Mouse (Mus musculus) megakaryocyte, embryonic 14.5 days (primary cell): ENCODE measurements at regions not wholly inside any gene's neighbourhood (a gene's known extent, or its start where the extent isn't known, plus 50 kb on each side); places are given as distances from the start of the nearest gene placed in this dataset.

Experiments used
- H3K27me3 ChIP-seq: replicated peaks from 2 replicates; pipeline ENCODE3; 2012; ENCODE audit warnings: inconsistent platforms
- H3K36me3 ChIP-seq: replicated peaks from 2 replicates; pipeline ENCODE3; 2012; ENCODE audit warnings: low read length, inconsistent platforms, mixed read lengths
- H3K4me1 ChIP-seq: 2 replicates; pipeline ENCODE4 v1.6.1; 2012; ENCODE audit warnings: inconsistent platforms
- H3K4me3 ChIP-seq: replicated peaks from 2 replicates; pipeline ENCODE3; 2012; ENCODE audit warnings: moderate library complexity, mild to moderate bottlenecking, inconsistent platforms
- H3K9me3 ChIP-seq: 2 replicates; pipeline ENCODE4 v1.6.1; 2012; ENCODE audit warnings: inconsistent platforms
- FLI1 ChIP-seq: IDR thresholded peaks from 2 replicates; pipeline ENCODE4 v1.6.1; 2012; ENCODE audit warnings: low read length, inconsistent platforms, mixed read lengths
- GATA1 ChIP-seq: IDR thresholded peaks from 3 replicates; pipeline ENCODE4 v1.6.1; 2012; ENCODE audit warnings: mixed read lengths, low read length, inconsistent platforms, borderline replicate concordance

DNA sequence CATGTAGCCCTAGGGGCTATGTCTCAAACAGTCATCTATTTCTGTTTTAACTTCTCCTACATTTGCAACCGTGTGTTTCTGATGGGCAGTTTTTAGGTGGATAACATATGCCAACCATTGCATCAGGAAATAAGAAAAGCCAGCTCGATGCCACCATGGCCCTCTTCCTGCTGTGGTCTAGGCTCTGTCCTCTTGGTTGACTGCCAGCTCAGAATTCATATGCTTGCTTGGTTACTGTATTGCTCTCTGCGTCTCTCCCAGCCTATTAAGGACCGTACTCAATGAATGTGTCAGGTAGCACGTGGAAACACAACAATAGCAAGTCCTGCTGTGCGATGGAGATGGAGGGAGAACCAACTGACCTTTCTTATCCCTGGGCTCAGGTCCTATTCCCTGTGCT lies 174.4 kb upstream of the 9630041A04Rik start:
- TF ChIP-seq GATA1 (no peak), FLI1 (no peak)
- H3K27me3 ChIP-seq = peaks cover 3% of the 10 kb centered on the region
- H3K36me3 ChIP-seq = no peaks in the 10 kb centered on the region
- 0 out of 2 replicates have a peak, but pooled peaks cover 4% of the 10 kb centered on the region for H3K4me1 ChIP-seq
- H3K4me3 ChIP-seq = no peak overlapping the region
- no peaks in the 10 kb centered on the region for H3K9me3 ChIP-seq

DNA sequence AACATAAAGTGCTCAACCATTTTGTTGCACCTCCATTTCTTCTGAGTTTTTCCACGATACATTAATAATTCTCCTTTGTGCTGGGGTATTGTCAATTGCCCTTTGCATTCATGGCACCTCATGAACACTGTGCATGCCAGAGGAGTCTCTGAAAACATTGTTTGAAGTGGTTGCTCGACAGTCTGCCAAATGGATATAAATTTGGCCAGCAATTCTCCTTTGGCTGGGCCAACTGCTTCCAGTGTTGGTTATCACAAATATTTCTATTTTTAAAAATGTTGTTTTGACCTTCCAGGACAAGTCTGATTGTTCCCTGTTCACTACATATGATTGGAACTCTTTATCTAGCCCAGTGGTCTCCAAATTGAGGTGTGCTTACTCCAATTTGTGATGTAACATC lies 184.1 kb upstream of the 9630041A04Rik start:
- Histone ChIP-seq H3K9me3 (no peaks in the 10 kb centered on the region), H3K4me3 (no peak overlapping the region), H3K27me3 (no peaks in the 10 kb centered on the region), H3K36me3 (no peaks in the 10 kb centered on the region), H3K4me1 (no peaks in the 10 kb centered on the region)
- TF ChIP-seq GATA1 (no peak), FLI1 (no peak)

DNA sequence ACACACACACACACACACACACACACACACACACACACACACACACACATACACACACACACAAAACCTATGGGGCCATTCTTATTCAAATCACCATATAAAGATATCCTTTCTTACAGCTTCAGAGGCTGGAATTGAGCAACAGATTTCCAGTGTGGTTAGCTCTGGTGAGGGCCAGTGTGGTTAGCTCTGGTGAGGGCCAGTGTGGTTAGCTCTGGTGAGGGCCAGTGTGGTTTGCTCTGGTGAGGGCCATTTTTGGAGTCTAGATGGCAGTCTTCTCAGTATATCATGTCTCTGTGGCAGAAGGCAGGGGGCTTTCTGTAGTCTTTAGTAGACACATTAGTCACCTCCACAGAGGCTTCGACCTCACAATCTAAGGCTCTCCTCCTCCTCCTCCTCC lies 191.5 kb upstream of the 9630041A04Rik start:
- TF ChIP-seq GATA1 (no peak), FLI1 (no peak)
- Histone ChIP-seq H3K27me3 (no peaks in the 10 kb centered on the region), H3K4me3 (no peak overlapping the region), H3K9me3 (no peaks in the 10 kb centered on the region), H3K36me3 (no peaks in the 10 kb centered on the region), H3K4me1 (no peaks in the 10 kb centered on the region)

DNA sequence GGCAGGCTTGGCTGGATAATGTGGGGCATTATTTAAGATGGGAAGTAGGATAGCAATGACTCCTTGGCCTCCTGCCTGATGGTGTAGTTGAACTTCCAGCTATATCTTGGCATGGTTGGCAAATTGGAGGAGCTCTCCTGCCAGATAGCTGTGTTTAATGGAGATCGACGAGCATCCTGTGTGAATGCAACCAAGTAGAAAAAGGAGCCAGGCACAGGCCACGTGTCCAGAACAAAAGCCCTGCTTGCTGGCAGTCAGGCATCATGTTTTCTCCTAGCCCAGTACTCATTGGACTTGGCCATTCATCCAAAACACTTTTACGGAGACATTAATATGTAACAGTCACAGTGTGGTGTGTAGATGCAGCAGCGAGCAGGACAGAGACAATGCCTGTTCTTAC lies 211.8 kb upstream of the 9630041A04Rik start:
- Histone ChIP-seq H3K9me3 (0 out of 2 replicates have a peak, but pooled peaks cover 5% of the 10 kb centered on the region), H3K4me3 (no peak overlapping the region)
- TF ChIP-seq FLI1 (no peak), GATA1 (no peak)

DNA sequence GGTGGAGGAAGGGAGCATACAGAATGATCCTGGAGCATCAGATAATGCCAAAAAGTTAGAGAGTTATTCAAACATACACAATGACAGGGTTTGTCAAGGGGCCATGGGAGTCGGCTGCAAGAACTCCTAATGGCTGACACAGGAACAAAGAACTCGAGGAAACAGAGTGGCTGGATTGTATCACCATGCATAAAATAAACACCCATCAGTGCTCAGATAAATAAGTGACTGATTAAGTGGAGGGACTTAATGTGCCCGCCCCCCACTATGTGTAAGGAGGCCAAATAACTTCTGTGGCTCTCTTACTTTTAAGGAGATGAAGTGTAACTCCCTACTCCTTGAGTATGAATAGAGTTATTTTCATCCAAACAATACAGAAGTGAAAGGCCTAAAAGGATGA lies 220.1 kb upstream of the 9630041A04Rik start:
- Histone ChIP-seq H3K27me3 (no peaks in the 10 kb centered on the region), H3K9me3 (0 out of 2 replicates have a peak, but pooled peaks cover 3% of the 10 kb centered on the region), H3K4me3 (no peak overlapping the region), H3K36me3 (no peaks in the 10 kb centered on the region), H3K4me1 (no peaks in the 10 kb centered on the region)
- TF ChIP-seq GATA1 = no peak
- TF ChIP-seq FLI1 = no peak

More for the DNA sequence above, 211.8 kb upstream of the 9630041A04Rik start:
- H3K4me1 ChIP-seq = no peaks in the 10 kb centered on the region
- H3K36me3 ChIP-seq = no peaks in the 10 kb centered on the region
- no peaks in the 10 kb centered on the region for H3K27me3 ChIP-seq

DNA sequence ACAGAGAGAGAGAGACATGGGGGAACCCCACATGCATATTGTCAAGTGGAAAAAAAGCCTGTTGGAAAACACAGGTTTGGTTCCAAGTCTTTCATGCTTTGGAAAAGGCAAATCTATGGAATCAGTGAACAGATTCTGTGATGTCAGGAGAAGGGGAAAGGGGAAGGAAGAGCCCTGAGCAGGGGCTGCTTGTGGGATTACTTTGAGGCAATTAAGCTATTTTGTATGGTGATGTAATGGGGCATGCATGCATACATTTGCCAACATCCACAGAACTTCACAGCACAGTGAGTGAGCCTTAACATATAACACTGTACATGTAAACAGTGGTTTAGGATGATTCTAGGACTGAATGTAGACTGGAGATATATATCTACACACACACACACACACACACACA lies 221.0 kb upstream of the 9630041A04Rik start:
- H3K4me1 ChIP-seq = no peaks in the 10 kb centered on the region
- H3K36me3 ChIP-seq = no peaks in the 10 kb centered on the region
- no peaks in the 10 kb centered on the region for H3K27me3 ChIP-seq
- H3K9me3 ChIP-seq = 0 out of 2 replicates have a peak, but pooled peaks cover under 1% of the 10 kb centered on the region
- H3K4me3 ChIP-seq = no peak overlapping the region
- no peak for TF ChIP-seq FLI1
- no peak for TF ChIP-seq GATA1

DNA sequence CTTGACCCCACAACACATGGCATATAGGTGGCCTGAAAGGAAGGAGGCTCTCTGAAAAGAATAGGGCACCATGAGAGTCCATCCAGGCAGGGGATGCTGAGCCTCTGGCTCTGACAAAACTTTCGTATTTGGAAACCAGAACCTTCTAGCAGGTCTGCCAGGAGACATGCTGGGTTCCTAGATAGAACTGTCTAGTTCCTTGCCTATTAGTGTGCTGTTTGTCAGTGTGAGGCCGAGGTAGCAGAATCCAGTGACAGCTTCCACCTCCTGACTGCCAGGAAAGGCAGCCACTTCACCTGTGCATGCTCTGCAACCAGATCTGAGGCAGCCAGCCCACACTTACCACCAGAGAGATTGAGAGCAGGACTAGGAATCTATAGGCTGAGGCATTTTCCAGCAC lies 245.4 kb upstream of the 9630041A04Rik start:
- Histone ChIP-seq H3K4me1 (no peaks in the 10 kb centered on the region), H3K27me3 (no peaks in the 10 kb centered on the region), H3K36me3 (no peaks in the 10 kb centered on the region), H3K4me3 (no peak overlapping the region), H3K9me3 (peaks cover 4% of the 10 kb centered on the region; the same call in 1 of the 2 replicates)
- TF ChIP-seq FLI1 (no peak), GATA1 (no peak)

DNA sequence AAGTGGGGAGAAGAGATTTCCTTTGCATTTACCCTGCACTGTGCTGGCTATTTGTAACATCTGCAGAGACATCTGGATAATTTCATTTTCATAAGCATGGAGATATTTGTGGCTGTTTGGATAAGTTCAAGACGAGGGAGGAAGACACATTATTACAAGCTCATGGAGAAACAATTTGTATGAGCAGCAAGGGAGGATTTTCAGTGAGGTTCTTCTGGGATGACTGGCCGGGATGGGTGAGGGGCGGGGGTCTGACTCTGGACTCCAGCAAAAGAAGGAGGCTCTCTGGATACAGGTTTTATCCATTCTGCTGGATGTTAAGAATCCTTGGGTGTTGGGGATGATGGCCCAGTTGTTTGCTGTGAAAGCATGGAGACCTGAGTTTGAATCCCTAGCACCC lies 246.5 kb upstream of the 9630041A04Rik start:
- no peaks in the 10 kb centered on the region for H3K4me1 ChIP-seq
- H3K27me3 ChIP-seq = no peaks in the 10 kb centered on the region
- H3K4me3 ChIP-seq = no peak overlapping the region
- no peaks in the 10 kb centered on the region for H3K36me3 ChIP-seq
- H3K9me3 ChIP-seq = peaks cover 9% of the 10 kb centered on the region; the same call in 1 of the 2 replicates
- TF ChIP-seq GATA1 (no peak), FLI1 (no peak)

DNA sequence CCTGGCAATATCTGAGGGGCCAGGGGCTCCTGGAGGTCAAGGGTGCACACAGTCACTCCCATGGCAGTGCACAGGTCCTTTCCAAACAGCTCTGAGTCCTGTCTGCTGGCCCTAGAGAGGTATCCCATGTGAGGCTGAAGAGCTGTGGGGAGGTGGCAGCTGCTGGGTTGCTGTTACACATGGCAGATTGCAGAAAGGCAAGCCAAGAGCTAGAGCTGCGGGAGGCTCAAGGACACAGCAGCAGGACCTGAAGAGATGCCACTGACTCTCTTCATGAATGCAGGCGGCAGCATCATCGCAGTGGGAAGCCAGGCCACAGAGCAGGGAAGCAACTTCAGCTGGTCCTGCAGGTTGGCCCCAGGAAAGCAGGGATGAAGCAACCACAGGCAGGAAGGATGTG lies 247.7 kb upstream of the 9630041A04Rik start:
- Histone ChIP-seq H3K4me3 (no peak overlapping the region), H3K36me3 (no peaks in the 10 kb centered on the region), H3K4me1 (no peaks in the 10 kb centered on the region), H3K9me3 (peaks cover 9% of the 10 kb centered on the region; the same call in 1 of the 2 replicates), H3K27me3 (no peaks in the 10 kb centered on the region)
- no peak for TF ChIP-seq GATA1
- TF ChIP-seq FLI1 = no peak

DNA sequence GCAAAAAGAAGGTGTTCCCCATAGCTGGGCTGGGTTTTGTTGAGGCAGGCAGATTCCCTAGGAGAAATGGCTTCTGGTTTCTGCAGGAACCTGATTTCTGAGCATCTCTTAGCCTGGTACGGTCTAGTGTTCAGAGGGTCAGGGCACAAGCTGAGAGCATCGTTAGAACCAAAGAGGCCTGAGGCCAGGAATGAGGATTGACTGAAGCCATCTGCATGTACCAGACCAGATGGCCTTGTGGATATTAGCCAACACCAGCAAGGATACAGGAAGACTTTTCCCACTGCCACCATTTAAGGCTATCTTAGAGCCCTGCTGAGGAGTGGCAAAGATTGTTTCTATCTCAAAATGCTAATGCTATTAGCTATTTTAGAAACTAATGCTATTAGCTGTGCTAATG lies 248.2 kb upstream of the 9630041A04Rik start:
- no peaks in the 10 kb centered on the region for H3K4me1 ChIP-seq
- H3K36me3 ChIP-seq = no peaks in the 10 kb centered on the region
- no peak overlapping the region for H3K4me3 ChIP-seq
- H3K27me3 ChIP-seq = no peaks in the 10 kb centered on the region
- TF ChIP-seq FLI1 (no peak), GATA1 (no peak)
- peaks cover 9% of the 10 kb centered on the region; the same call in 1 of the 2 replicates for H3K9me3 ChIP-seq

DNA sequence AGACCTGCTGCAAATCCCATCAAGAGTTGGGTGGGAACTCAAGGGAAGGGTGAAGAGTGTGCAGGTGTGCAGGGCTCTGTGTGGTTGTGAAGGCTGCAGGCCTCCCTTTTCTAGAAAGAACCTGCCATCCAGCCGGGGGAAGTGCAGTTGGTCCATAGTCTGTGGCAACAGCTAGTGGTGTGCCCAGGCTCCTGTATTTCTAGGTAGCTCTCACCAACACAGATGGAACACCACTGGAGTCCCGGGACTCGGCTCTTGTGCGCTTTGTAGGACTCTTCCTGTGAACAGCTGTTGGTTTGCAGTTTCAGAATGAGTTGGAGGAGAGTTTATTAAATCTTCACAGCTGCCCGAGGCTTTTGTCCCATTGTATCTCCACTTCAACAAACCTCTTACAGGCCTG lies 248.7 kb upstream of the 9630041A04Rik start:
- peaks cover 9% of the 10 kb centered on the region; the same call in 1 of the 2 replicates for H3K9me3 ChIP-seq
- no peaks in the 10 kb centered on the region for H3K4me1 ChIP-seq
- TF ChIP-seq GATA1 (no peak), FLI1 (no peak)
- no peaks in the 10 kb centered on the region for H3K27me3 ChIP-seq
- no peak overlapping the region for H3K4me3 ChIP-seq
- no peaks in the 10 kb centered on the region for H3K36me3 ChIP-seq
